Mouse (Mus musculus) regulatory T cell (primary cell): Measurements from ENCODE around the gene Prox2.

ENCODE experiments used
- in situ Hi-C: fragments of 300-600 bp; cut with MboI, MseI; formaldehyde crosslinking; loops from one replicate; pipeline ENCODE4 v1.15.1; 2025; ENCODE audit warnings: high pct_unique_total_duplicates

Prox2 gene

GRCm38 (mm10) chr12:85134043-85134794, 23.7 kb upstream of the Prox2 start:
- in situ Hi-C loops, result no loop called here

- in situ Hi-C loops, result no loop called here
Measured at GRCm38 (mm10) chr12:85131361-85131760, 20.8 kb upstream of the Prox2 start.

GRCm38 (mm10) chr12:85129426-85129978, 18.9 kb upstream of the Prox2 start:
- in situ Hi-C loops, result no loop called here

- in situ Hi-C loops, result no loop called here
Measured at GRCm38 (mm10) chr12:85126986-85127603, 16.5 kb upstream of the Prox2 start.

- in situ Hi-C loops, result no loop called here
Measured at GRCm38 (mm10) chr12:85124751-85125150, 14.2 kb upstream of the Prox2 start.

- in situ Hi-C loops, result no loop called here
Measured at GRCm38 (mm10) chr12:85123645-85124044, 13.1 kb upstream of the Prox2 start.

- in situ Hi-C loops, result no loop called here
Measured at GRCm38 (mm10) chr12:85123108-85123530, 12.6 kb upstream of the Prox2 start.

- in situ Hi-C loops, result no loop called here
Measured at GRCm38 (mm10) chr12:85121806-85122459, 11.4 kb upstream of the Prox2 start.

GRCm38 (mm10) chr12:85115678-85116077, 5.1 kb upstream of the Prox2 start:
- in situ Hi-C loops, result no loop called here

GRCm38 (mm10) chr12:85113917-85114316, 3.4 kb upstream of the Prox2 start:
- in situ Hi-C loops, result no loop called here

- in situ Hi-C loops, result no loop called here
Measured at GRCm38 (mm10) chr12:85113337-85113736, 2.8 kb upstream of the Prox2 start.

GRCm38 (mm10) chr12:85112550-85113251, 2.1 kb upstream of the Prox2 start:
- in situ Hi-C loops, result no loop called here

- in situ Hi-C loops, result no loop called here
Measured at GRCm38 (mm10) chr12:85110011-85110697, 405 bp downstream of the Prox2 start.

GRCm38 (mm10) chr12:85109426-85109825, 1.1 kb downstream of the Prox2 start:
- in situ Hi-C loops, result no loop called here

- in situ Hi-C loops, result no loop called here
Measured at GRCm38 (mm10) chr12:85108643-85109042, 1.9 kb downstream of the Prox2 start.

GRCm38 (mm10) chr12:85106292-85106691, 4.3 kb downstream of the Prox2 start:
- in situ Hi-C loops, result no loop called here

GRCm38 (mm10) chr12:85104789-85105188, 5.8 kb downstream of the Prox2 start:
- in situ Hi-C loops, result no loop called here

- in situ Hi-C loops, result no loop called here
Measured at GRCm38 (mm10) chr12:85103096-85103495, 7.5 kb downstream of the Prox2 start.

- in situ Hi-C loops, result no loop called here
Measured at GRCm38 (mm10) chr12:85101521-85102106, 8.9 kb downstream of the Prox2 start.

GRCm38 (mm10) chr12:85101001-85101400, 9.6 kb downstream of the Prox2 start:
- in situ Hi-C loops, result no loop called here

GRCm38 (mm10) chr12:85095859-85096258, 14.7 kb downstream of the Prox2 start:
- in situ Hi-C loops, result no loop called here
